Mouse (Mus musculus) spleen, adult 2 months (tissue): ENCODE results near the gene Taok3. TPM values are rescaled to one million over a fixed set of nuclear protein-coding genes. Genes with fewer than 3 reads are reported as not detected.

Experiments
- DNase-seq, 2 experiments: peaks; one replicate each; pipeline versions ENCODE4 v3.0.0 to v3.0.0-alpha.2; 2012 to 2021; ENCODE audit warnings: low spot score in 2 of 2, low read depth in 1 of 2
- H3K27ac ChIP-seq: fragments of 200-500 bp; 2 replicates; pipeline ENCODE4 v1.5.1; 2012; ENCODE audit warnings: low read length, inconsistent platforms; ENCODE audit not compliant: insufficient read depth
- H3K27me3 ChIP-seq: fragments of 200-500 bp; 2 replicates; pipeline ENCODE4 v1.6.1; 2012; ENCODE audit warnings: mild to moderate bottlenecking, moderate library complexity, low read length, inconsistent platforms; ENCODE audit not compliant: control insufficient read depth, insufficient read depth
- H3K36me3 ChIP-seq: fragments of 200-500 bp; 2 replicates; pipeline ENCODE4 v1.6.1; 2012; ENCODE audit warnings: mild to moderate bottlenecking, low read length, inconsistent platforms; ENCODE audit not compliant: control insufficient read depth, insufficient read depth
- H3K4me1 ChIP-seq: fragments of 200-500 bp; 2 replicates; pipeline ENCODE4 v1.6.1; 2011; ENCODE audit warnings: inconsistent platforms; ENCODE audit not compliant: control insufficient read depth, insufficient read depth, insufficient read length
- H3K4me3 ChIP-seq: fragments of 200-500 bp; 2 replicates; pipeline ENCODE4 v1.5.1; 2011; ENCODE audit warnings: mild to moderate bottlenecking, inconsistent platforms; ENCODE audit not compliant: insufficient read depth, insufficient read length; ENCODE audit errors: extremely low read depth
- CTCF ChIP-seq: fragments of 200-500 bp; IDR thresholded peaks from 2 replicates; pipeline ENCODE4 v1.5.1; 2011; ENCODE audit warnings: mild to moderate bottlenecking, inconsistent platforms; ENCODE audit not compliant: insufficient read depth, insufficient read length, insufficient replicate concordance; ENCODE audit errors: extremely low read depth
- POLR2A ChIP-seq: fragments of 200-500 bp; IDR thresholded peaks from 2 replicates; pipeline ENCODE4 v1.6.1; 2011; ENCODE audit warnings: low read depth, low read length, inconsistent platforms
- WGBS: fragments of 180-500 bp; shearing (Covaris S2); methylation state at CpG from one replicate; pipeline ENCODE4 v1.1.7; 2018; 5-methylcytosine and 5-hydroxymethylcytosine counted together
- polyA plus RNA-seq: library from polyadenylated mRNA; depleted of rRNA; stranded (reverse); fragments of >200 nt; gene quantifications from 2 replicates; pipeline ENCODE4 v1.2.3, GENCODE M21; 2012

Gene Taok3
- polyA plus RNA-seq, 1 experiment: 18.4 TPM

DNA sequence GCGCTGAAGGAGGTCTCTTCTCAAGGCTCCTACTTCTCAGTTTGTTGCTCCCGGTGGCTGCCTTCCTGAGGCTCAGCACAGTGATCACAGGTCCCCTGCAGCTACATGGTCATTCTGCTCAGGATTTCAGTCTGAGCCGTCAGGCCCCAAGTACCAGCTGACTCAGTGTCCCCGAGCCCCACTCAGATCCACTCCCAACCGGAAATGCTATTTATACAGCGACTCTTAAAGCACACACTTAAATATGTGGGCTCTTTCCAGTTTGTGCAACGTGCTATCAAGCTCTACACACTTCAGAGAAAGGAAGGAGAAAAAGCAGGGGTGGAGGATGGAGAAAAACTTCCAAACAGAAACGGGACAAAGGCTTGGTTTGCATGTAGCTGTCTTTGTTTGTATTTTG lies 56.0 kb downstream of the Taok3 start:
- H3K27ac ChIP-seq: no peak overlapping the region
- H3K4me3 ChIP-seq: no peak overlapping the region
- TF ChIP-seq CTCF (no peak), POLR2A (no peak)
- peaks cover 2% of the 10 kb centered on the region; the same call in 1 of the 2 replicates for H3K36me3 ChIP-seq
- peaks cover 11% of the 10 kb centered on the region for H3K4me1 ChIP-seq
- WGBS: 94% methylated on average over 8 of the region's 8 CpGs
- DNase-seq: no peak
- H3K27me3 ChIP-seq: no peaks in the 10 kb centered on the region

DNA sequence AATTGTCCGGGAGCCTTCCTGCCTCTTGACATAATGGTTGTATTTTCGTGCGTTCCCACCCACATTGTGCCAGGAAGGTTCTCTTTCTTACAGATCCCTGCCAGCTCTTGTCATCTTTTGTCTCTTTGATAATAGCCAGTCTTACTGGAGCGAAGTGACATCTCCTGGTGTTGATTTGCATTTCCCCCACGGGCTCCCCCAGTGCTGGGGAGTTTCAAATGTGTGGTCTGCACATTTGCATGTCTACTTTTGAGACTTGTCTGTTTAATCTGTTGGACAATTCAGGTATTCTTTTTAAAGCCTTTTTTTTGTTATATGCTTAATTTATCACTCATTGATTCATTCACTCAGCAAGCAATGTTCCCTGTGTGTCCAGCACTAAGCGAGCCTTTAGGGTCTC lies 58.1 kb downstream of the Taok3 start:
- DNase-seq: peak in 1 of 2 experiments; percentile 42
- 70% methylated on average over 6 of the region's 6 CpGs for WGBS
- Histone ChIP-seq H3K36me3 (peaks cover 2% of the 10 kb centered on the region; the same call in 1 of the 2 replicates), H3K27me3 (no peaks in the 10 kb centered on the region), H3K4me3 (no peak overlapping the region), H3K4me1 (peaks cover 11% of the 10 kb centered on the region), H3K27ac (no peak overlapping the region)
- TF ChIP-seq POLR2A: no peak

DNA sequence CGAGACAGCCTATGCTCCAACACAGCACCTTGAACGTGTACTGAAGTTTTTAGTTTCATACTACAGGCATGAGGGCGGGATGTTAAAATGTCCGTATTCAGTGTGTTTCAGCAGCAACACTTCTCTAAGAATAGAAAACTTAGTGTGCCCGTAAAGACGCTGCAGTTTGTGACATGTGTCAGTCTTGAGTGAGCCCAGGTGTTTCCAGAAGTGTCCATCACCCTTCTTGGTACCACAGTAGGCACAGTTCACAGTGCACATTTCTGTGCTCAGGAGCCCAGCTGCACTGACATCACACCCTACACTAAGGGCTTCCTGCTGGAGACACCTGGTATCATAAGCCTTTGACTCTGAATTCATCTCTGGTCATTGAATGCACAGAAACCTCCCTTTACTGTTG lies 58.6 kb downstream of the Taok3 start:
- 50% methylated on average over 6 of the region's 6 CpGs for WGBS
- H3K27me3 ChIP-seq: no peaks in the 10 kb centered on the region
- H3K4me1 ChIP-seq: peaks cover 11% of the 10 kb centered on the region
- H3K36me3 ChIP-seq: no peaks in the 10 kb centered on the region
- TF ChIP-seq CTCF (no peak), POLR2A (no peak)
- no peak overlapping the region for H3K4me3 ChIP-seq
- no peak overlapping the region for H3K27ac ChIP-seq
- DNase-seq: no peak

DNA sequence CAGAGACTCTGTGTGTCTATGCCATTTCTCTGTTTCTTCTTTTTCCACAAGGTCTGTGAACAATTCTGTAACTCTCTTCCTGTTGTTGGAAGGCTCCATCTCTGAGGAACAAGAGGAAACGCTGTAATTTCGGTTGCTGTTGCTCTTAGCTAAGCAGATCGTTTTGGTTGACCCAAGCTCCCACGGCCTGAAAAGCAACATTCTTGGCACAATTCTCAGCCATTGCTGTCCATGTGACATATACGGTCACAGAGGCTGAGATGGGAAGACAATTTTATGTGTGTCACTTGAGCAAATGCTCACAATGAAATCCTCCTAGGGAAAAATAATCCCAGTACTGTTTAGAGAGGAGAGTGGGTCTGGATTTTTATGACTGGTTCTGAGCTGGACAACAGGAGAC lies 62.0 kb downstream of the Taok3 start:
- H3K27me3 ChIP-seq: no peaks in the 10 kb centered on the region
- DNase-seq: no peak
- H3K27ac ChIP-seq: 0 out of 2 replicates have a peak overlapping the region, but pooled peaks have one; percentile 12
- TF ChIP-seq POLR2A (no peak), CTCF (no peak)
- peaks cover 14% of the 10 kb centered on the region for H3K36me3 ChIP-seq
- 56% methylated on average over 5 of the region's 5 CpGs for WGBS
- peaks cover 11% of the 10 kb centered on the region for H3K4me1 ChIP-seq
- H3K4me3 ChIP-seq: no peak overlapping the region

DNA sequence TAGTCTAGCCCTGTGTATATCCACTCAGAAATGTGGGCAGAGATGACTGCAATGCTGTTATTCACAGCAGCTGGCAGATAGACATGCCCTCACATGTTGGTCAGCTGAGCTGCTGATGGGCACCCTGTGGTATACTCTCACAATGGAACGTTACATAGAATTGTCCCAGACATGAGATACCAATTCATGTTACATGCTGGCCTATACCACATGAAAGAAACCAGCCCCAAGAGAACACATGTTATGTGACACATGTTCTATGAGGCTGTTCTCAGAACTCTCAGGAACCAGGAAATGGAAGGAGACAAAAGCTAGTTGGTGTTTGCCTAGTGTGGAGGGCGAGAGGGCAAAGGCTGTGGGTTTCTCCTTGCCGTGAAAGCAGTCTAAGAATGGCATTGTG lies 62.5 kb downstream of the Taok3 start:
- H3K4me1 ChIP-seq: peaks cover 11% of the 10 kb centered on the region
- no peak for TF ChIP-seq CTCF
- H3K27me3 ChIP-seq: no peaks in the 10 kb centered on the region
- H3K4me3 ChIP-seq: no peak overlapping the region
- WGBS: 46% methylated on average over 3 of the region's 3 CpGs
- DNase-seq: no peak
- H3K27ac ChIP-seq: 0 out of 2 replicates have a peak overlapping the region, but pooled peaks have one; percentile 12
- peaks cover 14% of the 10 kb centered on the region for H3K36me3 ChIP-seq

DNA sequence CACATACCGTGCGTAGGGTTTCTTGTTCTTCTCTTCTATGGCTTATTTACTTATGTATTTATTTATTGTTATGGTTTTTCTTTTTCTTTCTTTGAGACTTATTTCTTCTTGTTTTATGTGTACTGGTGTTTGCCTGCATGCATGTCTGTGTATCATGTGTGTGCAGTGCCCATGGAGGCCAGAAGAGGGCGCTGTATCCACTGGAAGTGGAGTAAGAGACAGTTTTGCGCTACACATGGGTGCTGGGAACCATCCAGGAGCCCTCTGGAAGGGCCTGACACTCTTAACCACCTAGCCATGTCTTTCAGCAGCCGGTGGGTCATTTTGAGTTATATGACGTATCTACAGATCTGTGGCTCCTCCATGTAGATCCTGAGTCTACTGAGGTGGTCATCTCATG lies 64.9 kb downstream of the Taok3 start:
- no peak for TF ChIP-seq POLR2A
- TF ChIP-seq CTCF: no peak
- peaks cover 20% of the 10 kb centered on the region for H3K36me3 ChIP-seq
- DNase-seq: no peak
- 94% methylated on average over 6 of the region's 6 CpGs for WGBS
- no peaks in the 10 kb centered on the region for H3K4me1 ChIP-seq
- H3K27ac ChIP-seq: no peak overlapping the region
- no peak overlapping the region for H3K4me3 ChIP-seq
- no peaks in the 10 kb centered on the region for H3K27me3 ChIP-seq

DNA sequence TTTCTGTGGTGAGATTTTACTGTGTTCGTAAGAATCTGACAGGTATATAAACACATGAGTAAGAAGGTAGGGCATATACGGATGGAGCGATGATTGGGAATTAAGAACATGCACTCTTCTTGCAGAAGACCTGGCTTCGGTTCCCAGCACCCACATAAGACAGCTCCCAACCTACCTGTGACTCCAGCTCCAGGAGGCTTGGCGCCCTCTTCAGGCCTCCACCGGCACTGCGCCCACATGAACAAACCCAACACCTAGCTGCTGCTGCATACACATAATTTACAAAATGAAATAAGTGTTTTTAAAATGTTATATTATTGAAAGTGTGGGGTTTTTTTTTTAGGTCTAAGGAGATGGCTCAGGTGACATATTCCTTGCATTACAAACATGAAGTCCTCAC lies 65.7 kb downstream of the Taok3 start:
- Histone ChIP-seq H3K4me1 (no peaks in the 10 kb centered on the region), H3K27ac (no peak overlapping the region), H3K27me3 (no peaks in the 10 kb centered on the region), H3K36me3 (peaks cover 20% of the 10 kb centered on the region), H3K4me3 (no peak overlapping the region)
- TF ChIP-seq POLR2A (no peak), CTCF (peak; percentile 43; the same call in 1 of the 2 replicates)
- 96% methylated on average over 7 of the region's 7 CpGs for WGBS
- no peak for DNase-seq
